Mouse (Mus musculus): ENCODE measurements around the gene Wfdc9.

The Wfdc9 gene

GRCm38 (mm10) chr2:164656483-164656882 is at the start of gene Wfdc9:
Gene Wfdc9 (minus strand): TSS chr2:164656583.
- no peak for DNase-seq

- DNase-seq, result no peak
Observed at GRCm38 (mm10) chr2:164705991-164706390, 49.6 kb upstream of the Wfdc9 start.

- DNase-seq, result no peak
Observed at GRCm38 (mm10) chr2:164705328-164705727, 48.9 kb upstream of the Wfdc9 start.

GRCm38 (mm10) chr2:164704235-164704634 is 47.9 kb upstream of the Wfdc9 start:
- DNase-seq, result no peak

GRCm38 (mm10) chr2:164701761-164702160 is 45.4 kb upstream of the Wfdc9 start:
- DNase-seq, result no peak

- no peak for DNase-seq
Observed at GRCm38 (mm10) chr2:164700959-164701358, 44.6 kb upstream of the Wfdc9 start.

GRCm38 (mm10) chr2:164698201-164698600 is 41.8 kb upstream of the Wfdc9 start, which contains the start of gene Spint4:
Gene Spint4 (plus strand): TSS chr2:164698501.
- no peak for DNase-seq

GRCm38 (mm10) chr2:164684807-164685206 is 28.4 kb upstream of the Wfdc9 start, which contains the start of gene Wfdc13:
Gene Wfdc13 (plus strand): TSS chr2:164685107.
- DNase-seq, result no peak

GRCm38 (mm10) chr2:164679906-164680305 is 23.5 kb upstream of the Wfdc9 start:
- DNase-seq, result no peak

- peak; percentile 81 to 91 for DNase-seq
Observed at GRCm38 (mm10) chr2:164678848-164679625, 22.7 kb upstream of the Wfdc9 start.

- no peak for DNase-seq
Observed at GRCm38 (mm10) chr2:164676916-164677685, 20.7 kb upstream of the Wfdc9 start.

- DNase-seq, result no peak
Observed at GRCm38 (mm10) chr2:164676103-164676502, 19.7 kb upstream of the Wfdc9 start.

- no peak for DNase-seq
Observed at GRCm38 (mm10) chr2:164673987-164674386, 17.6 kb upstream of the Wfdc9 start, which contains the start of gene Wfdc11. Gene Wfdc11 (minus strand): TSS chr2:164674087.

GRCm38 (mm10) chr2:164670938-164671337 is 14.6 kb upstream of the Wfdc9 start:
- no peak for DNase-seq

- DNase-seq, result no peak
Observed at GRCm38 (mm10) chr2:164670261-164670660, 13.9 kb upstream of the Wfdc9 start.

- peak; percentile 20 to 77 for DNase-seq
Observed at GRCm38 (mm10) chr2:164664851-164665250, 8.5 kb upstream of the Wfdc9 start.

GRCm38 (mm10) chr2:164655858-164656257 is 525 bp downstream of the Wfdc9 start, which contains the start of gene Wfdc10:
Gene Wfdc10 (plus strand): TSS chr2:164656046.
- DNase-seq, result peak; percentile 22 to 74

- peak in 1 of 2 experiments; percentile 38 for DNase-seq
Observed at GRCm38 (mm10) chr2:164641881-164642673, 14.3 kb downstream of the Wfdc9 start.

- peak; percentile 46 to 48 for DNase-seq
Observed at GRCm38 (mm10) chr2:164641129-164641528, 15.3 kb downstream of the Wfdc9 start.

GRCm38 (mm10) chr2:164638696-164639095 is 17.7 kb downstream of the Wfdc9 start, which contains the start of gene Wfdc16:
Gene Wfdc16 (minus strand): TSS chr2:164638796.
- peak in 1 of 2 experiments; percentile 18 for DNase-seq

GRCm38 (mm10) chr2:164635266-164635665 is 21.1 kb downstream of the Wfdc9 start:
- no peak for DNase-seq

GRCm38 (mm10) chr2:164621775-164622174 is 34.6 kb downstream of the Wfdc9 start:
- peak in 1 of 2 experiments; percentile 2 for DNase-seq

- no peak for DNase-seq
Observed at GRCm38 (mm10) chr2:164619050-164619449, 37.3 kb downstream of the Wfdc9 start.

Data from kidney, postnatal 36 days (tissue).